Mouse (Mus musculus): ENCODE data around the gene Glis2. TPM values are rescaled to one million over a fixed set of nuclear protein-coding genes. Genes with fewer than 3 reads are reported as not detected.

Gene Glis2
- total RNA-seq, 2 experiments from 2014 or later: not detected

DNA sequence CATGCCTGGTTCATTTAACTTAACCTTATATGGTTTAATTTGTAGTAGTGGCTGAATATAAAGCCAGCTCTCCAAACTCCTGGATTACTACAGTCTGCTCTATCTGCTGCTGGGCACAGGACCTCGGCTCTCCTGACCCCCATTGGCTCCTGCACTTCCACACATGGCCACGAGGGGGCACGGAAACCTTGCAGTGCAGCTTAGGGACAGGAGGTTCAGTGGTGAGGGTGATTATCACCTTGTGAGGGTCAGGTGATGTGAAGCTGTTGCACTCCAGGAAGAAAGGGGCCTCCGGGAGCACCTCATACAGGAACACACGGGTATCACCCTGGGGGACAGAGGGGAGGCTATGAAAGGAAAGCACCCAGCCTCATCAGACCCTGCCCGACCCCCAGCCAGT is 35.4 kb downstream of the Glis2 start:
- ATAC-seq (replicated peaks; ENCODE audit: low FRiP score, poor library complexity, severe bottlenecking): peak; percentile 69

DNA sequence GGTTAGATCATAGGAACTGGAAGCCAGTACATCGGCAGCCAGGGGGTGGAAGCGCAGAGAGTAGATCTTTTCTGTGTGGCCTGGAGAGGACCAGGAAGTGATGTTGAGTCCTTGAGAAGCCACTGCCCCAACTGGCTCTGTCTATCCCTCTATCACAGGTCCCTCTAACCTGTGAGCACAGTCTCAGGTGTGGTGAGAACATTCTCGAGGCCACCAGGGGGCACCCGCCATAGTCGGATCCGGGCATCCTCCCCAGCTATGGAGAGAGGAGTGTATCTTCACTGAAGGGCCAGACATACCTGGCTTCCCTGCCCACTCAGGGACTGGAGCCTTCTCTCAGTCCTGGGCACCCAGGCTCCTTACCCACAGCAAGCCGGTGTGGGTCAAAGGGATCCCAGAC is 37.5 kb downstream of the Glis2 start:
- no peak for ATAC-seq (replicated peaks; ENCODE audit: low FRiP score, poor library complexity, severe bottlenecking)

DNA sequence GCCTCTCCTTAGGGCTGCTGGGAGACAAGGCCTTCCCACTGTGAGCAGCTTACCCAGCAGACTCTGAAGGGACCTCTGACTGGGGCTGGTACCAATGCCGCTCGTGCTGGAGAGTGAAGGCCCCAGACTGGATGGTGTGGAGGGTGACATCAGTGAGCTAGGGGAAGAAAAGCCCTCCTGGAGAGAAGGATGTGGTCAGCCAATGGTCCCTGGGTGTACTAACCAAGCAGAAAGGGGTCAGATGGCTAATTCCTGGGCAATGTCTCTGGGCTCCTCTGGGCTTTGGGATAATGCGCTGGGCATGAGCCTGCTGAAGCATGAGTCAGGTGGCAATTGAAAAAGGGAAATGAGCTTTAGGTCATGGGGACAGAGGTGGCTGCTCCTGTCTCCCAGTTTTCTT is 39.1 kb downstream of the Glis2 start:
- ATAC-seq (replicated peaks; ENCODE audit: low FRiP score, poor library complexity, severe bottlenecking): no peak

- ATAC-seq (replicated peaks; ENCODE audit: low FRiP score, poor library complexity, severe bottlenecking): no peak
Observed at GRCm38 (mm10) chr16:4634681-4635080, 40.2 kb downstream of the Glis2 start.

DNA sequence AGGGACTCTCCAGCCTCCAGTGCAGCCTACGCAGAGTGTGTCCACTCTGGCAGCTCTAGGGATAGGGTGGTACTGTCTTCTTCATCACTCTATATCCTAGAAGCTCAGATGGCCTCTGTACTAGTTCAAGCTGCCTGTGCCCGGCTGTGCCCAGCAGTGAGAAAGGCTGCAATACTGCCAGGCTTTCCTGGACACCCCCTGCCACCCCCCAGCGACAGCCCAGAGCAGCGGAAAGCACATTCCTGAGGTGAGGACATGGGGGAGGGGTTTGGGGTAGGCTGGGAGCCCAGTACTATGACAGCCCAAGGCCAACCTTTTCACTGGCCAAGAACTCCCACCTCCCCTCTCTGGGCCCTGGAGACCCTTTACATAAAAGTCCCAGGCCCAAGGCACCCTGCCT is 41.2 kb downstream of the Glis2 start:
- ATAC-seq (replicated peaks; ENCODE audit: low FRiP score, poor library complexity, severe bottlenecking): no peak

GRCm38 (mm10) chr16:4638891-4639390 is 44.4 kb downstream of the Glis2 start:
- ATAC-seq (replicated peaks; ENCODE audit: low FRiP score, poor library complexity, severe bottlenecking): no peak

DNA sequence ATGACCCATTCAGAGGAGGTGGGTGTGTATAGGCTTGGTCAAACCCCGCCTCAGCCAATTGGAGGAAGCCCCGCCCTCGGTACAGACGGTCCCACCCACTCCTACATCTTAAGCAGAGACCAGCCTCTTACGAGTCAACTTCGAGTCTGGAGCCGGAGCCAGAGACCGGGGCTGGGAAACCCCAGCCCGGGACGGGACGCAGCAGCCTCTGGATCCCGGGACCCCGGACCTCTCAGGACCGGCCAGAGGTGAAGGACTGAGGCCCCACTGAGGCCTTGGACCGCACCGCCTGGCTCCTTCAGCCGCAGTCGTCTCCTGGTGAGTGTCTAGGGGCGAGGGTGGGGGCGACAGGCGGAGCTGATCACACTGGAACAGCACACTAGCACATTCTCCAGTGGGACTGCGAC is 45.3 kb downstream of the Glis2 start, which contains the start of the genes Vasn and Dnaja3:
Gene Vasn (plus strand): TSS at position 111 of the 407 bp plus-strand sequence.
Gene Dnaja3 (plus strand): TSS at position 159 of the 407 bp plus-strand sequence.
- ATAC-seq (replicated peaks; ENCODE audit: low FRiP score, poor library complexity, severe bottlenecking): peak; percentile 94

GRCm38 (mm10) chr16:4640267-4641005 is 45.9 kb downstream of the Glis2 start:
- ATAC-seq (replicated peaks; ENCODE audit: low FRiP score, poor library complexity, severe bottlenecking): no peak

- no peak for ATAC-seq (replicated peaks; ENCODE audit: low FRiP score, poor library complexity, severe bottlenecking)
Observed at GRCm38 (mm10) chr16:4641119-4641838, 46.8 kb downstream of the Glis2 start.

- ATAC-seq (replicated peaks; ENCODE audit: low FRiP score, poor library complexity, severe bottlenecking): no peak
Observed at GRCm38 (mm10) chr16:4642190-4642589, 47.7 kb downstream of the Glis2 start.

DNA sequence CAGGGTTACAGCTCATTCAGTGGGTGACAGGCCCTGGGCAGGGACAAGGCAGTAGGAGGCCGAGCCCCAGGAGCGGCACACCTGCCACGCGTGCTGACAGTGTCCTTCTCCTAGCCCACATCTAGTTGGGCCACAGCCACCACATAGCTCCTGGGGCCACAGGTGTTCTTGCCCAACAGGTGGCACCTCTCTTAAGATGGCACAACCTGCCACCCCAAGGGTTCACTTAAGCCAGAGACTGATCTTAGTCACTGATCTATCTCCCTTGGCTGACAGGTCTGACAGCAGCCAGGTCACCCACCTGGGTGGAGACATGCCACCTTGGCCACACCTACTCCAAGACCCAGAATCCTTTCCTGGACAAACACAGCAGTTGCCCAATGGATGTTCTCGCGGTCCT is 48.4 kb downstream of the Glis2 start:
- ATAC-seq (replicated peaks; ENCODE audit: low FRiP score, poor library complexity, severe bottlenecking): no peak

- no peak for ATAC-seq (replicated peaks; ENCODE audit: low FRiP score, poor library complexity, severe bottlenecking)
Observed at GRCm38 (mm10) chr16:4643670-4644419, 49.3 kb downstream of the Glis2 start.

GRCm38 (mm10) chr16:4645867-4646266 is 51.4 kb downstream of the Glis2 start:
- ATAC-seq (replicated peaks; ENCODE audit: low FRiP score, poor library complexity, severe bottlenecking): no peak

- no peak for ATAC-seq (replicated peaks; ENCODE audit: low FRiP score, poor library complexity, severe bottlenecking)
Observed at GRCm38 (mm10) chr16:4646831-4647230, 52.3 kb downstream of the Glis2 start.

- ATAC-seq (replicated peaks; ENCODE audit: low FRiP score, poor library complexity, severe bottlenecking): no peak
Observed at GRCm38 (mm10) chr16:4647651-4648141, 53.2 kb downstream of the Glis2 start.

DNA sequence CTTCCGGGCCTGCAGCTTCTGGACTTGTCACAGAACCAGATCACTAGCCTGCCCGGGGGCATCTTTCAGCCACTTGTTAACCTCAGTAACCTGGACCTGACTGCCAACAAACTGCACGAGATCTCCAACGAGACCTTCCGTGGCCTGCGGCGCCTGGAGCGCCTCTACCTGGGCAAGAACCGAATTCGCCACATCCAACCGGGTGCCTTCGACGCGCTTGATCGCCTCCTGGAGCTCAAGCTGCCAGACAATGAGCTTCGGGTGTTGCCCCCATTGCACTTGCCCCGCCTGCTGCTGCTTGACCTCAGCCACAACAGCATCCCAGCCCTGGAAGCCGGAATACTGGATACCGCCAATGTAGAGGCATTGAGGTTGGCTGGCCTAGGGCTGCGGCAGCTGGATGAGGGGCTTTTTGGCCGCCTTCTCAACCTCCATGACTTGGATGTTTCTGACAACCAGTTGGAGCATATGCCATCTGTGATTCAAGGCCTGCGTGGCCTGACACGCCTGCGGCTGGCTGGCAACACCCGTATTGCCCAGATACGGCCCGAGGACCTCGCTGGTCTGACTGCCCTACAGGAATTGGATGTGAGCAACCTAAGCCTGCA is 54.0 kb downstream of the Glis2 start:
- ATAC-seq (replicated peaks; ENCODE audit: low FRiP score, poor library complexity, severe bottlenecking): no peak

- ATAC-seq (replicated peaks; ENCODE audit: low FRiP score, poor library complexity, severe bottlenecking): no peak
Observed at GRCm38 (mm10) chr16:4649211-4649610, 54.7 kb downstream of the Glis2 start.

DNA sequence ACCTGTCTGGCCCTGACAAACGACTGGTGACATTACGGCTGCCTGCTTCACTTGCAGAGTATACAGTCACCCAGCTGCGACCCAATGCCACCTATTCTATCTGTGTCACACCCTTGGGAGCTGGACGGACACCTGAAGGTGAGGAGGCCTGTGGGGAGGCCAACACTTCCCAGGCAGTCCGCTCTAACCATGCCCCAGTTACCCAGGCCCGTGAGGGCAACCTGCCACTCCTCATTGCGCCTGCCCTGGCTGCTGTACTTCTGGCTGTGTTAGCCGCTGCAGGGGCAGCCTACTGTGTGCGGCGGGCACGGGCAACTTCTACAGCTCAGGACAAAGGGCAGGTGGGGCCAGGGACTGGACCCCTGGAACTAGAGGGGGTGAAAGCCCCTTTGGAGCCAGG is 55.2 kb downstream of the Glis2 start:
- ATAC-seq (replicated peaks; ENCODE audit: low FRiP score, poor library complexity, severe bottlenecking): no peak

- ATAC-seq (replicated peaks; ENCODE audit: low FRiP score, poor library complexity, severe bottlenecking): no peak
Observed at GRCm38 (mm10) chr16:4650161-4650560, 55.6 kb downstream of the Glis2 start.

DNA sequence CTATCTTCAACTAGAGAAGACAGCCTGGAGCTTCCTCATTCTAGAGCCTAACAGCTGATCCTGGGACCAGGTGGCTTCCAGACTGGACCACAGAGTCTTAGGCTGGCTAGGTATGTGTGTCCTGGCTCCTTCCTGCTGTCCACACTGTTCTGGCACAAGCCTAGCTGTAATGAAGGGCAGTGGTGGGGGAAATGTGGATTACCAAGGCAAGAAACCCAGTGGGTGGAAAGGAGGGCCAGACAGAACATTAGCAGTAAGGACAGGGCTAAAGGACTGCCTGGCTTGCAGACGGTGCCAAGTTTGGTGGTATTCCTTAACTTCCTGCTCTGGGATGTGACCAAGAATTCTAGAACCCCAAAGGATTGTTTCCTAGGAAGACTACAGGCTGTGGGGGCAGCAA is 56.6 kb downstream of the Glis2 start:
- no peak for ATAC-seq (replicated peaks; ENCODE audit: low FRiP score, poor library complexity, severe bottlenecking)
